Mouse (Mus musculus): ENCODE data around the gene Psmg4. TPM values are rescaled to one million over a fixed set of nuclear protein-coding genes. Genes with fewer than 3 reads are reported as not detected.

The Psmg4 gene
- polyA plus RNA-seq, 1 experiment from 2014 or later, result 101 TPM

DNA sequence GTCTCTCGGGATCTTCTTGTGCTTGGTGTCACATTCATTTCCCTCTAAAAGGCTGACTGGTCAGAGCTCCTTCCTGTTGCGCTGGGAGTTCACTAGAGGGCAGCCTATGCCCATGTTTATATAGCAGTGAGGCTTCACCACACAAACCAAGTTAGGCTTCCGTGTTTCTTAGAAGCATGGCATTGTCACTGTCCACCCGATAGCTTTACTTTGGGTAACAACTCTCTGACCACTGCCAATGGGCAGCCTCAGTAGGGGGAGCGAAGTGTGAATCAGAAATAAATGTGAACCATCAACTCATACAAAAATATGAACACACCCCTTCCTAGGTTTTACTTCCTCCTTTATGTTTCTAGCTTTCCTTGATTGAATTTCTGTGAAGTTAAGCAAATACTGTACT lies 24.8 kb downstream of the Psmg4 start:
- ATAC-seq (replicated peaks; ENCODE audit: insufficient number of reproducible peaks, low FRiP score, low TSS enrichment, low read depth), result peak; percentile 77; the same call in 1 of the 2 replicates
- Histone ChIP-seq H3K27ac (replicated peaks; ENCODE audit: low read depth, low read length) (no peak overlapping the region), H3K9ac (replicated peaks; ENCODE audit: low read length) (no peak overlapping the region), H3K4me3 (ENCODE audit: low read depth, low read length) (no peak overlapping the region), H3K27me3 (ENCODE audit: control insufficient read depth, insufficient read depth, low read length) (no peaks in the 10 kb centered on the region), H3K4me1 (ENCODE audit: control insufficient read depth, insufficient read depth, low read length) (no peaks in the 10 kb centered on the region), H3K9me3 (replicated peaks; ENCODE audit: control insufficient read depth, low read length) (no peaks in the 10 kb centered on the region), H3K4me2 (ENCODE audit: low read depth, low read length) (no peak overlapping the region), H3K36me3 (replicated peaks; ENCODE audit: control insufficient read depth, insufficient read depth, low read depth, low read length) (no peaks in the 10 kb centered on the region)
- DNase-seq (ENCODE audit: low spot score), result peak; percentile 85
- WGBS, result 16% methylated on average over 5 of the region's 5 CpGs

DNA sequence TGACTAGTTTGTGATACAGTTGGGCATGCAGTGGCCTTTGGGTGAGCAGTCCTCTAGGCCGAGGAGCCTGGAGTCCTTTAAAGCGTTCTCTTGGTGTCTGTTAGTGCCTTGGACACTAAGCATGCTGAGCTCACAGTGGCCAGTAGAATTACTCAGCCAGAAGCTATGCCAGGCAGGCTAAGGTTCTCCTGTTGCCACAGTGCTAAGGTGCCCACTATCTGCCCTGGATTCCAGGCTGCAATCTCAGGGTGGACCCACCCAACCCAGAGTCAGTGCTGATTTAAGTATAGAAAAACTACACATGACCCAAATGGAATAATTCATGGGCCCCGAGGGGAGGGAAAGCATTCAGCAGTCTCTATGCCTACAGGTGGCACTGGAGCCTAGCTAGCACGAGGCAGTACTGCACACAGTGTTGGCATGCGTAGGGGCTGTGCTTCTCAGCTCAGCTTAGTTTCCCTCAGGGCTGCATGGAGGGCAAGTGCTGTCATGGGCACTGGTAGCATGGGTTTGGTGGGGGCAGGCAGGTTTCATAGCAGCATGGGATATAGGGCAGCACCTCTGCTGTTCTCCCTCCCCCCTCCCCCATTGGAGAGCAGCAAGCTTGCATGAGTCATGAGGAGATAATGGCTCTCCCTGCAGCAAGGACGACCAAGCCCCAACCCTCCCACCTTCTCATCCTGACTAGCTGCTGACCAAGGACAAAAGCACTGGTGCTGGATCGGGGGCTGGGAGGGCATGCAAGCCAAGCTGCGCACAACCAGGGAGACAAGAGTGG lies 29.8 kb downstream of the Psmg4 start:
- DNase-seq (ENCODE audit: low spot score) (no peak), ATAC-seq (replicated peaks; ENCODE audit: insufficient number of reproducible peaks, low FRiP score, low TSS enrichment, low read depth) (0 out of 2 replicates have a peak, but pooled peaks have one; percentile 63)
- Histone ChIP-seq H3K4me1 (ENCODE audit: control insufficient read depth, insufficient read depth, low read length) (no peaks in the 10 kb centered on the region), H3K9me3 (replicated peaks; ENCODE audit: control insufficient read depth, low read length) (no peaks in the 10 kb centered on the region), H3K9ac (replicated peaks; ENCODE audit: low read length) (no peak overlapping the region), H3K27me3 (ENCODE audit: control insufficient read depth, insufficient read depth, low read length) (no peaks in the 10 kb centered on the region), H3K36me3 (replicated peaks; ENCODE audit: control insufficient read depth, insufficient read depth, low read depth, low read length) (no peaks in the 10 kb centered on the region), H3K4me3 (ENCODE audit: low read depth, low read length) (no peak overlapping the region), H3K4me2 (ENCODE audit: low read depth, low read length) (no peak overlapping the region), H3K27ac (replicated peaks; ENCODE audit: low read depth, low read length) (no peak overlapping the region)
- WGBS, result 70% methylated on average over 8 of the region's 8 CpGs

DNA sequence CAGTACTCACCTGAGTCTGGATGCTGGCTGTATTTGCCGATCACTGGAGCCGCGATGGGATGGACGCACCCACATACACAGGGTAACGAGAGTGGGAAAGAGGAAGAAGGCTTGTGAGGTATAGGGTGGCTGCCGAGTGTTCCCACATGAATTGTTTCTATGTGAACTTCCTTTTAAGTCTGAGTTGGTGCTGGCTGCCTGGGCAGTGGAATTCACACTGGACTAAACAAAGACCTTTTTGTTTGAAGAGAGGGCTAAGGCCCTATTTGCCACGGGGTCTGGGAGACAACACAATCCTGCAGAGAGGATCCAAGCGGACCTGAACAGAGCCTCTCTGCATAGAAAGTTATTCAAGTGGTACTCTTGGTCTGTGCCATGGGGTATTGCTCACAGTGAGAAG lies 30.6 kb downstream of the Psmg4 start:
- H3K36me3 ChIP-seq (replicated peaks; ENCODE audit: control insufficient read depth, insufficient read depth, low read depth, low read length), result no peaks in the 10 kb centered on the region
- no peak overlapping the region for H3K4me3 ChIP-seq (ENCODE audit: low read depth, low read length)
- no peaks in the 10 kb centered on the region for H3K9me3 ChIP-seq (replicated peaks; ENCODE audit: control insufficient read depth, low read length)
- no peak overlapping the region for H3K27ac ChIP-seq (replicated peaks; ENCODE audit: low read depth, low read length)
- no peaks in the 10 kb centered on the region for H3K4me1 ChIP-seq (ENCODE audit: control insufficient read depth, insufficient read depth, low read length)
- DNase-seq (ENCODE audit: low spot score), result no peak
- WGBS, result 37% methylated on average over 8 of the region's 8 CpGs
- no peak overlapping the region for H3K9ac ChIP-seq (replicated peaks; ENCODE audit: low read length)
- H3K27me3 ChIP-seq (ENCODE audit: control insufficient read depth, insufficient read depth, low read length), result no peaks in the 10 kb centered on the region
- no peak overlapping the region for H3K4me2 ChIP-seq (ENCODE audit: low read depth, low read length)
- no peak for ATAC-seq (replicated peaks; ENCODE audit: insufficient number of reproducible peaks, low FRiP score, low TSS enrichment, low read depth)

DNA sequence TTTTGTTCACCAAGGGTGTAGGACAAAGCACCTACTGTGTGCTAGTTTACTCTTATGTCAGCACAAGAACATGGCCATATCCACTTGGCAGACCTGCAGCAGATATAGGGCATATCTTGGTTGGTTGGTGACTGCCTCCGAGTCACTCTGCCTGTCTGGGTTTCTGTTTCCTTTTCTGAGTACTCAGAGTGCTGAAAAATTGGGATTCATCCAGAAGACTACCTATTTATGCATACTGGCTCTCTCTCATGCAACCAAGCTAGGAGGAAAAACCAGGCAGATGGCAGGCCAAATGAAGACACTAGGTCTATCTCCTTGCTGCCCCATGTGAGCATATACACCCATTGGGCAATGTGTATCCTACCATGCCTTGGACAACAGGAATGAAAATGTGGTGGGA lies 32.9 kb downstream of the Psmg4 start:
- Histone ChIP-seq H3K27me3 (ENCODE audit: control insufficient read depth, insufficient read depth, low read length) (no peaks in the 10 kb centered on the region), H3K9me3 (replicated peaks; ENCODE audit: control insufficient read depth, low read length) (no peaks in the 10 kb centered on the region), H3K9ac (replicated peaks; ENCODE audit: low read length) (no peak overlapping the region), H3K4me2 (ENCODE audit: low read depth, low read length) (no peak overlapping the region), H3K4me1 (ENCODE audit: control insufficient read depth, insufficient read depth, low read length) (no peaks in the 10 kb centered on the region), H3K36me3 (replicated peaks; ENCODE audit: control insufficient read depth, insufficient read depth, low read depth, low read length) (no peaks in the 10 kb centered on the region), H3K27ac (replicated peaks; ENCODE audit: low read depth, low read length) (no peak overlapping the region), H3K4me3 (ENCODE audit: low read depth, low read length) (no peak overlapping the region)
- DNase-seq (ENCODE audit: low spot score), result no peak
- no peak for ATAC-seq (replicated peaks; ENCODE audit: insufficient number of reproducible peaks, low FRiP score, low TSS enrichment, low read depth)
- 96% methylated on average over 1 of the region's 1 CpGs for WGBS

DNA sequence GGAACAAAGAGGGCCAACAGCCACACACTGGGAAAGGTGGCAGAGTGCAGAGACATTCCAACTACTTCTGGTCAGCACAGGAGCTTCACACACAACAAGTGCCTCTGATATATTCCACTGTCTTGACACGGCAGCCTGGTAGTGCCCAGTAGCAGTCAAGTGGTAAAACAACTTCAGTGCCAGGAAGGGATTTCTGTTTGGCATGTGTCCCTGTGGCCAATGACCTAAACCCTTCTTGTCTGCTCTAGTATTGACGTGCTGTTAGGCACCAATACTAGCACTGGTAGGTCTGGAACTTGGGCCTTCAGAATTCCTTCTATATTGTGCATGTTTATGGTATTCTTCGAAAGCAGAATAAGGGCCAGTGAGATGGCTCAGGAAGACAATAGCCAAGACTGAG lies 42.5 kb downstream of the Psmg4 start:
- H3K9ac ChIP-seq (replicated peaks; ENCODE audit: low read length), result no peak overlapping the region
- H3K4me2 ChIP-seq (ENCODE audit: low read depth, low read length), result no peak overlapping the region
- no peaks in the 10 kb centered on the region for H3K4me1 ChIP-seq (ENCODE audit: control insufficient read depth, insufficient read depth, low read length)
- DNase-seq (ENCODE audit: low spot score) (no peak), ATAC-seq (replicated peaks; ENCODE audit: insufficient number of reproducible peaks, low FRiP score, low TSS enrichment, low read depth) (no peak)
- no peak overlapping the region for H3K27ac ChIP-seq (replicated peaks; ENCODE audit: low read depth, low read length)
- H3K36me3 ChIP-seq (replicated peaks; ENCODE audit: control insufficient read depth, insufficient read depth, low read depth, low read length), result no peaks in the 10 kb centered on the region
- no peaks in the 10 kb centered on the region for H3K9me3 ChIP-seq (replicated peaks; ENCODE audit: control insufficient read depth, low read length)
- 95% methylated on average over 3 of the region's 3 CpGs for WGBS
- H3K4me3 ChIP-seq (ENCODE audit: low read depth, low read length), result no peak overlapping the region
- H3K27me3 ChIP-seq (ENCODE audit: control insufficient read depth, insufficient read depth, low read length), result no peaks in the 10 kb centered on the region

DNA sequence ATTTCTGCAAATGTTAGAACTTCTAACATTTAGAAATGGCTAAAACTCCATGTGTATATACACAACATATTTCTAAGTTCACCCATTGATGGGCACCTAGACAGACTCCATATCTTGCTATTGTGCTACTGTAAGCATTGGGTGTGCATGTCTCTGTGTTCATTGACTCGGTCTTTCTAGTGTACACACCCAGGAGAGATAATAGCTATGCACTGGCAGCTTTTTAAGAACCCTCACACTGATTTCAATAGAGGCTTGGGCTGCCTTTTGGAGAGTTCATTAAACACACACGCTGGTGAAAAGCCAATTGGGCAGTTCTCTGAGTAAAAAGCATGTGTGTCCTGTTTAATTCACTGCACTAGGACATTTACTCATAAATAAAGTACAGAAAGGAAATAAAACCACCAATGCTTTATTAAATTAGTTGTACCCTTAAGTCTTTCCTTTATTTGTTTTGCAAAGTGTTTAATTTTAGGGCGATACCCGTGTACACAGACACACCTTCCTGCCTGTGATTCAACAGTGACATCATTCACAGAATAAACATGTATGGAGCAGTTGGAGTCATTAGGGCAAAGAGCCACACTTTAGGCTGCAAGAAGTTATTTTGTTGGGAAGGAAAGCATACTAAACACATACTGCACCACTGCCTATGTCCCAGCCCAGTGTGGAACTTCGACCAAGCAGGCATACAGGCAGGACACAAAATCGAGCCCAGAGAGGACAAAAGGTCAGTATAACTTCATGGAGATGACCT lies 45.1 kb downstream of the Psmg4 start:
- H3K27ac ChIP-seq (replicated peaks; ENCODE audit: low read depth, low read length), result no peak overlapping the region
- ATAC-seq (replicated peaks; ENCODE audit: insufficient number of reproducible peaks, low FRiP score, low TSS enrichment, low read depth) (no peak), DNase-seq (ENCODE audit: low spot score) (no peak)
- no peak overlapping the region for H3K9ac ChIP-seq (replicated peaks; ENCODE audit: low read length)
- no peaks in the 10 kb centered on the region for H3K27me3 ChIP-seq (ENCODE audit: control insufficient read depth, insufficient read depth, low read length)
- H3K4me1 ChIP-seq (ENCODE audit: control insufficient read depth, insufficient read depth, low read length), result no peaks in the 10 kb centered on the region
- no peak overlapping the region for H3K4me2 ChIP-seq (ENCODE audit: low read depth, low read length)
- WGBS, result 81% methylated on average over 6 of the region's 6 CpGs
- no peaks in the 10 kb centered on the region for H3K36me3 ChIP-seq (replicated peaks; ENCODE audit: control insufficient read depth, insufficient read depth, low read depth, low read length)
- H3K9me3 ChIP-seq (replicated peaks; ENCODE audit: control insufficient read depth, low read length), result no peaks in the 10 kb centered on the region
- no peak overlapping the region for H3K4me3 ChIP-seq (ENCODE audit: low read depth, low read length)

DNA sequence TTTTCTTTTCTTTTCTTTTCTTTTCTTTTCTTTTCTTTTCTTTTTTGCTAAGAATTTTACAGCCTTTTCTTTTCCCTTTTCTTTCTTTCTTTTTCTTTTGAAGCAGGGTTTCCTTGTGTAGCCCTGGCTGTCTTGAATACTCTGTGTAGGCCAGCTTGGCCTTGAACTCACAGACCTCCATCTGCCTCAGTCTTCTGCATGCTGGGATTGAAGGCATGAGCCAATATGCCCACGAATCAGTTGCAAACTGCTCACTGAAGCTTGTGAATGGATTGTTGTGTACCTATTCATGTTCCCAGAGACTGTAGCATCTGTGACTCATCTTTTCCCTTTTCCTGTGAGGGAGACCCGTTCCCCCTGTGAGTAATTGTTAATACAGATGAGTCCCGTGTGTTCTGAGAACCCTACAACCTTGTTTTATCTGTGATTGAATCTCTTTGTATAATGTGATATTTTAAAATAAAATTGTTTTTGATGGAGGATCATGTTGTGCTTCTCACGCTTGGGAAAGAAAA lies 48.6 kb downstream of the Psmg4 start:
- 71% methylated on average over 4 of the region's 4 CpGs for WGBS
- DNase-seq (ENCODE audit: low spot score) (no peak), ATAC-seq (replicated peaks; ENCODE audit: insufficient number of reproducible peaks, low FRiP score, low TSS enrichment, low read depth) (no peak)
- H3K27me3 ChIP-seq (ENCODE audit: control insufficient read depth, insufficient read depth, low read length), result no peaks in the 10 kb centered on the region
- no peak overlapping the region for H3K27ac ChIP-seq (replicated peaks; ENCODE audit: low read depth, low read length)
- no peaks in the 10 kb centered on the region for H3K36me3 ChIP-seq (replicated peaks; ENCODE audit: control insufficient read depth, insufficient read depth, low read depth, low read length)
- no peak overlapping the region for H3K4me3 ChIP-seq (ENCODE audit: low read depth, low read length)
- H3K9me3 ChIP-seq (replicated peaks; ENCODE audit: control insufficient read depth, low read length), result no peaks in the 10 kb centered on the region
- no peak overlapping the region for H3K4me2 ChIP-seq (ENCODE audit: low read depth, low read length)
- no peak overlapping the region for H3K9ac ChIP-seq (replicated peaks; ENCODE audit: low read length)
- no peaks in the 10 kb centered on the region for H3K4me1 ChIP-seq (ENCODE audit: control insufficient read depth, insufficient read depth, low read length)

DNA sequence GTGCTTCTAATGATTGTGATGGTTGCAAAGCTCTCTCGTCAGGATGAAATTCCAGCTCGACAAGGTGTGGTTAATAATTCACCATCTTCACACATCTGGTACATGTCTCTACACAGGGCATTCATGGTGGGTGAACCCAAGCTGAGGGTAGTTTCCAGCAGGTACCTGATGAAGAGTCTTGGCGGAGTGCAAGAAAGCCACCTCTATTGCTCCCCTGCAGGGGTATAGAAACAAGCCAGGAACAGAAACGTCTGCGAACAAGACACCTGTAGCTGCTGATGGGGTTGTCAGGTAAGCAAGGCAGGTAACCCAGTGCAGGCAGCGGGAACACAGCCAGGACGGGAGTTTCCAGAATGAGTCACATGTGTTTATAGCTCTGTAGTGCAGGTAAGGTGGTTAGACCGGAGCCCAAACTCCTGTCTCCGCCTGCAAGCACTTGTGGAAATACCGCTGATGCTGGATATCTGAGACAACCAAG lies 50.0 kb downstream of the Psmg4 start:
- no peak for ATAC-seq (replicated peaks; ENCODE audit: insufficient number of reproducible peaks, low FRiP score, low TSS enrichment, low read depth)
- no peaks in the 10 kb centered on the region for H3K27me3 ChIP-seq (ENCODE audit: control insufficient read depth, insufficient read depth, low read length)
- H3K9me3 ChIP-seq (replicated peaks; ENCODE audit: control insufficient read depth, low read length), result no peaks in the 10 kb centered on the region

More for the DNA sequence above, 50.0 kb downstream of the Psmg4 start:
- Histone ChIP-seq H3K36me3 (replicated peaks; ENCODE audit: control insufficient read depth, insufficient read depth, low read depth, low read length) (no peaks in the 10 kb centered on the region), H3K9ac (replicated peaks; ENCODE audit: low read length) (no peak overlapping the region), H3K27ac (replicated peaks; ENCODE audit: low read depth, low read length) (no peak overlapping the region), H3K4me2 (ENCODE audit: low read depth, low read length) (no peak overlapping the region), H3K4me1 (ENCODE audit: control insufficient read depth, insufficient read depth, low read length) (no peaks in the 10 kb centered on the region), H3K4me3 (ENCODE audit: low read depth, low read length) (no peak overlapping the region)
- WGBS, result 67% methylated on average over 10 of the region's 10 CpGs
- no peak for DNase-seq (ENCODE audit: low spot score)
